Mouse (Mus musculus) CD4-positive, CD25-positive, alpha-beta regulatory T cell (primary cell): ENCODE data around the gene Zranb1. TPM values are rescaled to one million over a fixed set of nuclear protein-coding genes. Genes with fewer than 3 reads are reported as not detected.

Experiments
- polyA plus RNA-seq: library from polyadenylated mRNA; unstranded; fragments of 100-300 nt; shearing (Covaris generic); gene quantifications from one replicate; pipeline ENCODE4 v1.2.1, GENCODE M21; 2017

Zranb1 gene
- 32.9 TPM for polyA plus RNA-seq

DNA sequence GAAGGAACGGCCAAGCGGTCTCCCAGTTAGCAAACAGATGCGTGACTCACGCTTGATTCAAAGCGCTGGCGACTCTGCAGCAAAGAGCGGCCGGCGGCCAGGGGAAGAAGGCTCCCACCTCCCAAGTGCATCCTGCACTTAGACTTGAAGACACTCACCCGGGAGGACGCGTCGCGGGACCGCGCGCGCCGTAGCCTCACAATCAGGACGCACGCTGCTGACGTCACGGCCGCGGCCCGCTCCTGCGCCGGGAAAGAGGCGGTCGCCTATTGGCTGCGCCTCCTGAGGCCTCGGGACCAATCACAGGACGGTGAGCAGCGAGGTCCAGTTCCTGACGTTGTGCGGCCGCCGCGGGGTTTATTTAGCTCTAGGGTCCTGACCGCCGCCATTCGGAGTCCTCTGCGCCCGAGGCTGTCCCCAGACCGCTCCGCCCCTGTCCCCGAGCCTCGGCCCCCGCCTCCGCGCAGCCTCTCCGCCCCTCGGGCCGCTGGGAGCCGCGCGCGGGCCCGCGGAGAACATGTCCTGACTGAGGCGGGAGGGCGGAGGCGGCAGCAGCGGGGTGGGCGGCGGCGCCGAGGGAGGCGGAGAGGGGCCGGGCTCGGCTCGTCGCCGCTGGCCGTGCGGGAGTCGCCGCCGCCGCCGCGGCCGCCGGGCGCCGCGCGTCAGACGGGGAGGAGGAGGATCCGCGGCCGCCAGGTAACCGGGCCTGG, at the start of gene Zranb1:
Zranb1 (plus strand) TSS at position 293 of the 710 bp plus-strand sequence.

Other genes starting within 250 kb of the Zranb1 start
- 196 TPM for gene Fam53b, start 117.3 kb upstream of the Zranb1 start, polyA plus RNA-seq
- 50.1 TPM for gene Eef1akmt2, start 78.5 kb upstream of the Zranb1 start, polyA plus RNA-seq
- 33.6 TPM for gene Abraxas2, start 71.9 kb upstream of the Zranb1 start, polyA plus RNA-seq
- gene Fgfr2, start 192.2 kb downstream of the Zranb1 start, polyA plus RNA-seq, result not detected
- 1.6 TPM for gene Ctbp2, start 193.2 kb downstream of the Zranb1 start, polyA plus RNA-seq